Mouse (Mus musculus) spleen, adult 2 months (tissue): ENCODE data around the gene 1700030J22Rik.

Experiments
- CTCF ChIP-seq: fragments of 200-500 bp; IDR thresholded peaks from 2 replicates; pipeline ENCODE4 v1.5.1; 2011; ENCODE audit warnings: mild to moderate bottlenecking, inconsistent platforms; ENCODE audit not compliant: insufficient read depth, insufficient read length, insufficient replicate concordance; ENCODE audit errors: extremely low read depth
- POLR2A ChIP-seq: fragments of 200-500 bp; IDR thresholded peaks from 2 replicates; pipeline ENCODE4 v1.6.1; 2011; ENCODE audit warnings: low read depth, low read length, inconsistent platforms

DNA sequence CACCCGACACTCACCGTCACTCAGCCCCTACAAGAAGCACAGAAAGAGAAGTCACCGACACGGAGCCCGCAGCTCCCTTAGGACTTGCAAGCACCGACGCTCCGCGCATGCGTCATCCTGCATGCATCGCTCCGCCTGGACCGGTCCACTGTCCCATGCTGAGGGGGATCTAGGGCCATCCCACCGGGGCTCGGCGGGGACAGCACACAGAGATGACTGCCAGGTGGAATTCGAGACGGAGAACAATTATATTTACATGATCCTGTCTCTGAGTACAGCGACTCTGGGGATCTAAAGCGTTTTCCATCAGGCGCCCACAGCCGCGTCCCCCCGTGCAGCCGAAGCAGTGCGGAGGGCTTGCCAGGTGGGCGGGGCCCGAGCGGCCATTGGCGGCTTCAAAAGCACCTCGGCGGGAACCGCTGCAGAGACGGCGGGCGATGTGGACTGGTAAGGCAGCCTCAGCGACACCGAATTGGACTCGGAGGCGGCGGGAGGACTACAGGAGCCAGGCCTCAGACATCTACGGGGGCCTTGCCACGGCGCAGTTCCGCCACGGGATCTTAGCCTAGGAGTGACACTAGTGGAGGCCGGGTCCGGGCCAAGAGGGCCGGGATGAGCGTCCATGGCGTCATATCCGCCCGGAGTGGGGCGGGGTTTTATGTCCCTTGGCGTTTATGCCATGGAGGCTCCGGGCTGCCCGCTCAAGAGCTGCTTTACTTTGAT lies 57.3 kb downstream of the 1700030J22Rik start, which contains the start of the genes Cmc2 and Cenpn:
- no peak for TF ChIP-seq CTCF
- peak; percentile 72; the same call in 1 of the 2 replicates for TF ChIP-seq POLR2A
